Mouse (Mus musculus): ENCODE measurements around the gene Lsm11. TPM values are rescaled to one million over a fixed set of nuclear protein-coding genes. Genes with fewer than 3 reads are reported as not detected.

The Lsm11 gene
- polyA plus RNA-seq (2015; fragmentation: Nextera tagmentation; extraction: Ambion mirVana) = 1.3 and 1.8 TPM in 2 replicates

GRCm38 (mm10) chr11:45944643-45945156 lies at the start of gene Lsm11:
Gene Lsm11 (minus strand): TSS chr11:45944935.
- H3K9ac ChIP-seq (replicated peaks) = peak within 1 kb of the TSS; percentile 91
- no peaks in the 10 kb centered on the region for H3K9me3 ChIP-seq (ENCODE audit: low read length)
- peaks cover 9% of the 10 kb centered on the region for H3K4me1 ChIP-seq (ENCODE audit: insufficient read depth)
- H3K4me2 ChIP-seq (ENCODE audit: low read depth, low read length) = peak within 1 kb of the TSS; percentile 100
- no peaks in the 10 kb centered on the region for H3K27me3 ChIP-seq (ENCODE audit: insufficient read depth, low read length)
- peak within 1 kb of the TSS; percentile 60 for H3K27ac ChIP-seq (ENCODE audit: low read depth)
- DNase-seq (peak; percentile 99), ATAC-seq (peak; percentile 97)
- peaks cover 4% of the 10 kb centered on the region for H3K36me3 ChIP-seq (replicated peaks; ENCODE audit: insufficient read depth, low read length)
- TF ChIP-seq EP300 (IDR thresholded peaks at IDR 0.05; ENCODE audit: low read depth) (no peak), CTCF (IDR thresholded peaks at IDR 0.05; ENCODE audit: low read depth) (peak; percentile 100)
- H3K4me3 ChIP-seq (ENCODE audit: low read depth, low read length) = peak within 1 kb of the TSS; percentile 96
- under 1% methylated on average over 46 of the region's 55 CpGs for WGBS (ENCODE audit: insufficient replicate concordance)

- Histone ChIP-seq H3K9ac (replicated peaks) (no peak overlapping the region), H3K4me3 (ENCODE audit: low read depth, low read length) (peak overlapping the region; percentile 11; the same call in 1 of the 2 replicates), H3K4me2 (ENCODE audit: low read depth, low read length) (peak overlapping the region; percentile 55), H3K27me3 (ENCODE audit: insufficient read depth, low read length) (no peaks in the 10 kb centered on the region), H3K9me3 (ENCODE audit: low read length) (no peaks in the 10 kb centered on the region), H3K4me1 (ENCODE audit: insufficient read depth) (peaks cover 7% of the 10 kb centered on the region; the same call in 1 of the 2 replicates), H3K36me3 (replicated peaks; ENCODE audit: insufficient read depth, low read length) (no peaks in the 10 kb centered on the region), H3K27ac (ENCODE audit: low read depth) (no peak overlapping the region)
- DNase-seq (no peak), ATAC-seq (no peak)
- TF ChIP-seq CTCF (IDR thresholded peaks at IDR 0.05; ENCODE audit: low read depth) = no peak
- TF ChIP-seq EP300 (IDR thresholded peaks at IDR 0.05; ENCODE audit: low read depth) = no peak
- WGBS (ENCODE audit: insufficient replicate concordance) = 46% methylated on average over 13 of the region's 13 CpGs
Measured at GRCm38 (mm10) chr11:45992087-45992486, 47.4 kb upstream of the Lsm11 start.

GRCm38 (mm10) chr11:45991604-45992003 lies 46.9 kb upstream of the Lsm11 start:
- ATAC-seq = no peak
- H3K9me3 ChIP-seq (ENCODE audit: low read length) = no peaks in the 10 kb centered on the region
- 11% methylated on average over 16 of the region's 16 CpGs for WGBS (ENCODE audit: insufficient replicate concordance)
- H3K4me1 ChIP-seq (ENCODE audit: insufficient read depth) = peaks cover 7% of the 10 kb centered on the region; the same call in 1 of the 2 replicates
- H3K36me3 ChIP-seq (replicated peaks; ENCODE audit: insufficient read depth, low read length) = no peaks in the 10 kb centered on the region
- no peak overlapping the region; the same call in 1 of the 2 replicates for H3K9ac ChIP-seq (replicated peaks)
- peak overlapping the region; percentile 55 for H3K4me2 ChIP-seq (ENCODE audit: low read depth, low read length)
- no peak for TF ChIP-seq EP300 (IDR thresholded peaks at IDR 0.05; ENCODE audit: low read depth)
- H3K4me3 ChIP-seq (ENCODE audit: low read depth, low read length) = peak overlapping the region; percentile 11
- H3K27ac ChIP-seq (ENCODE audit: low read depth) = no peak overlapping the region
- peak; percentile 23 for DNase-seq
- no peaks in the 10 kb centered on the region for H3K27me3 ChIP-seq (ENCODE audit: insufficient read depth, low read length)

DNA sequence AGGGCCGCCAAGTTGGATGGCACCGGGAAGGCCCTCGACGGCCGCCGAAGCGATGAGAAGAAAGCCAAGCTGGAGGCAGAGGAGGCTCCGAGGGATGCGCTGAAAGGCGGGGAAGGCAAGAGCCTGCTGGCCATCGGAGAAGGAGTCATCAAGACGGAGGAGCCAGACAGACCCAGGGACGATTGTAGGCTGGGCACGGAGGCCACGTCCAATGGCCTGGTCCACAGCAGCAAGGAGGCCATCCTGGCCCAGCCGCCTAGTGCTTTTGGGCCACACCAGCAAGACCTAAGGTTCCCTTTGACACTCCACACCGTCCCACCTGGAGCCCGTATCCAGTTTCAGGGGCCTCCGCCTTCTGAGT lies 36.1 kb upstream of the Lsm11 start:
- Histone ChIP-seq H3K27me3 (ENCODE audit: insufficient read depth, low read length) (peaks cover 17% of the 10 kb centered on the region), H3K4me1 (ENCODE audit: insufficient read depth) (peaks cover 11% of the 10 kb centered on the region), H3K9ac (replicated peaks) (peak overlapping the region; percentile 71), H3K4me3 (ENCODE audit: low read depth, low read length) (peak overlapping the region; percentile 50), H3K27ac (ENCODE audit: low read depth) (no peak overlapping the region), H3K4me2 (ENCODE audit: low read depth, low read length) (peak overlapping the region; percentile 79), H3K36me3 (replicated peaks; ENCODE audit: insufficient read depth, low read length) (no peaks in the 10 kb centered on the region), H3K9me3 (ENCODE audit: low read length) (peaks cover 8% of the 10 kb centered on the region)
- TF ChIP-seq CTCF (IDR thresholded peaks at IDR 0.05; ENCODE audit: low read depth) = no peak
- TF ChIP-seq EP300 (IDR thresholded peaks at IDR 0.05; ENCODE audit: low read depth) = no peak
- ATAC-seq (no peak), DNase-seq (no peak)
- whole genome bisulfite sequencing (ENCODE audit: insufficient replicate concordance) = 54% methylated on average over 19 of the region's 19 CpGs

DNA sequence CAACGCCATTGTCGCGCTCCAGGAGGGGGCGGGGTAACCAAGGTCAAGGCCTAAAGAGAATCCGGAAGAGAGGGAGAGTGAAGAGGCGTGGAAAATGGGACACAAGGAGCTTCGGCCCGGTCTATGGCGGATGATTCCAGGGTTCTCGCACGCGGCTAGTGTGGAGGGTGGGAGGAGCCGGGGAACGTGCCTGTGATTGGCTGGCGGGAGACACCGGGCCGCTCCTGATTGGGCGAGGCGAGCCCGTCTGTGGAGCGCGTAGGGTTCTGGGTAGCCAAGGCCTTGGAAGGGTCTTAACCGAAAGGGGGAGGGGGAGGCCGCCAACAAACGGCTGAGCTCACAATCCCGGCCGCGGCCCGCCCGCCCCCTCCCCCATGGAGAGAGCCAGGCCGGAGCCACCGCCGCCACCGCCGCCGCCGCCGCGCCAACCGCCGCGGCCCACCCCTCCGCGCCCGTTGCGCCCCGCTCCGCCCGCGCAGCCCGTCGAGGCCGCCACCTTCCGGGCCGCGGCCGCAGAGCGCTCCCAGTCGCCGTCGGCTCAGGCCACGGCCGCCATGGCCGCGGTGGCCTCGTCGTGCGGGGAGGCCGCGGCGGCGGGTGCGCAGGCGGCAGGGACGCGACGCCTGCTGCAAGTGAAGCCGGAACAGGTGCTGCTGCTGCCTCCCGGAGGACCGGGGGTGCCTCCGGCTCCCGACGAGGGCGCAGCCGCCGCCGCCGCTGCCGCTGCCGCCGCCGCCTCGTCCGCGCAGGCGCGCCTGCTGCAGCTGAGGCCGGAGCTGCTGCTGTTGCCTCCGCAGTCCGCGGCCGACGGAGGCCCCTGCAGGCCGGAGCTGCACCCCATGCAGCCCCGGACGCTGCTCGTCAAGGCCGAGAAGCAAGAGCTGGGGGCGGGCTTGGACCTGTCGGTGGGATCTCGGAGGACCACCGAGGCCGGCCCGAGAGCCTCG lies 35.5 kb upstream of the Lsm11 start, which contains the start of gene Sox30:
Sox30 (plus strand) TSS at position 365 of the 947 bp plus-strand sequence.
- peak within 1 kb of the TSS; percentile 71 for H3K9ac ChIP-seq (replicated peaks)
- peak; percentile 83 for ATAC-seq
- peaks cover 17% of the 10 kb centered on the region for H3K27me3 ChIP-seq (ENCODE audit: insufficient read depth, low read length)
- peak; percentile 55 for DNase-seq
- 17% methylated on average over 68 of the region's 115 CpGs for WGBS (ENCODE audit: insufficient replicate concordance)
- peaks cover 8% of the 10 kb centered on the region for H3K9me3 ChIP-seq (ENCODE audit: low read length)
- TF ChIP-seq EP300 (IDR thresholded peaks at IDR 0.05; ENCODE audit: low read depth) (no peak), CTCF (IDR thresholded peaks at IDR 0.05; ENCODE audit: low read depth) (no peak)
- H3K36me3 ChIP-seq (replicated peaks; ENCODE audit: insufficient read depth, low read length) = no peaks in the 10 kb centered on the region
- peak within 1 kb of the TSS; percentile 79 for H3K4me2 ChIP-seq (ENCODE audit: low read depth, low read length)
- H3K27ac ChIP-seq (ENCODE audit: low read depth) = no peak within 1 kb of the TSS; the same call in 1 of the 2 replicates
- H3K4me3 ChIP-seq (ENCODE audit: low read depth, low read length) = peak within 1 kb of the TSS; percentile 50
- peaks cover 11% of the 10 kb centered on the region for H3K4me1 ChIP-seq (ENCODE audit: insufficient read depth)

DNA sequence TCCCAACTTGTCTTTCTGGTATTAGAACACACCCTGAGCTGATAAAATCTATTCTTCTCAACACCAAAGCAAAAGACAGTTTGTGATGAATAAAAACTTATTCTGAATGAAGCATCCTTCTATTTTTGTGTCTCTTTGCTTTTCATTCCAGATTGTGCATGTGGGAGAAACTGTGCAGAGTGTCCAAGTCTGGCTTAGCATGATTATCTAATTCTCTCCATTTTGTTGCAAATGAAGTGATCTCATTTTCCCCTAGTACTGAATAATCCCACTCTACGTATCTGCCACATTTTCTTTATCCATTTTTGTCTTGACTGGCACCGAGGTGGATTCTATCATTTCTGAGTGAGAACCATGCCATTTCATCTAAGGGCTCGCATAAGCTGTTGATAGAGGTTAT lies 31.3 kb upstream of the Lsm11 start:
- no peak for ATAC-seq
- WGBS (ENCODE audit: insufficient replicate concordance) = 80% methylated on average over 3 of the region's 3 CpGs
- DNase-seq = no peak

More for the DNA sequence above, 31.3 kb upstream of the Lsm11 start:
- H3K27ac ChIP-seq (ENCODE audit: low read depth) = no peak overlapping the region
- H3K36me3 ChIP-seq (replicated peaks; ENCODE audit: insufficient read depth, low read length) = no peaks in the 10 kb centered on the region
- H3K9me3 ChIP-seq (ENCODE audit: low read length) = peaks cover 6% of the 10 kb centered on the region
- H3K27me3 ChIP-seq (ENCODE audit: insufficient read depth, low read length) = peaks cover 14% of the 10 kb centered on the region
- no peak for TF ChIP-seq EP300 (IDR thresholded peaks at IDR 0.05; ENCODE audit: low read depth)
- TF ChIP-seq CTCF (IDR thresholded peaks at IDR 0.05; ENCODE audit: low read depth) = no peak
- no peak overlapping the region for H3K4me3 ChIP-seq (ENCODE audit: low read depth, low read length)
- peaks cover 11% of the 10 kb centered on the region for H3K4me1 ChIP-seq (ENCODE audit: insufficient read depth)
- no peak overlapping the region for H3K4me2 ChIP-seq (ENCODE audit: low read depth, low read length)
- H3K9ac ChIP-seq (replicated peaks) = no peak overlapping the region

Measured in liver, postnatal 0 days (tissue).